Comparison of ENCODE assay signal across 19 mouse cellular contexts in genomic region chr4:138147176-138147575, GRCm38 (mm10).
DNase-seq lines count a peak whose midpoint lies in the region; ATAC-seq lines count a peak whose summit lies in the region.
"Had no signal": no experiment of that assay in that cellular context is flagged by ENCODE, and none has a peak within 500 bp of the region (broad histone marks: within the 10 kb centered on the region; RNA-seq: fewer than 3 reads in every experiment).

No protein-coding gene starts in this region.

- no peak for ATAC-seq in CD4-positive, CD25-positive, alpha-beta regulatory T cell, adult 4 months
- ATAC-seq: forebrain, embryonic 14.5 days; forebrain, embryonic 16.5 days had no signal

- peak; percentile 53 for DNase-seq in CD4-positive, CD25-positive, alpha-beta regulatory T cell, adult 2 months (ENCODE audit: low read depth, low spot score)
- peak; percentile 47 for DNase-seq in CD4-positive helper T cell, adult 2 months (ENCODE audit: low read depth, low spot score)
- DNase-seq in naive thymus-derived CD4-positive, alpha-beta T cell, adult 2 months (ENCODE audit: low read depth): peak; percentile 32
- no peak for DNase-seq in layer of hippocampus, postnatal 14 days (ENCODE audit: low spot score in 2 of 2)
- DNase-seq in urinary bladder, postnatal 25 days (ENCODE audit: low spot score): no peak
- DNase-seq: adrenal gland, adult 2 months; adrenal gland, postnatal 10 days; adrenal gland, postnatal 25 days; B cell, adult 2 months; cerebellum, adult 11 months; cerebellum, adult 18-20 months; cerebellum, adult 8-10 months; cerebellum, adult 9-11 months; cerebellum, postnatal 14 days; cerebellum, postnatal 36 days; embryo, embryonic 11 days had no signal

Comparison
In these comparisons a context has a peak if more than half of its experiments do, and no peak if none do; other contexts are left out.
1. DNase-seq: peak in CD4-positive, CD25-positive, alpha-beta regulatory T cell, adult 2 months (single experiment), CD4-positive helper T cell, adult 2 months (single experiment) and naive thymus-derived CD4-positive, alpha-beta T cell, adult 2 months (single experiment); none in layer of hippocampus, postnatal 14 days (0 of 2) and urinary bladder, postnatal 25 days (single experiment).